In the genomic region with DNA sequence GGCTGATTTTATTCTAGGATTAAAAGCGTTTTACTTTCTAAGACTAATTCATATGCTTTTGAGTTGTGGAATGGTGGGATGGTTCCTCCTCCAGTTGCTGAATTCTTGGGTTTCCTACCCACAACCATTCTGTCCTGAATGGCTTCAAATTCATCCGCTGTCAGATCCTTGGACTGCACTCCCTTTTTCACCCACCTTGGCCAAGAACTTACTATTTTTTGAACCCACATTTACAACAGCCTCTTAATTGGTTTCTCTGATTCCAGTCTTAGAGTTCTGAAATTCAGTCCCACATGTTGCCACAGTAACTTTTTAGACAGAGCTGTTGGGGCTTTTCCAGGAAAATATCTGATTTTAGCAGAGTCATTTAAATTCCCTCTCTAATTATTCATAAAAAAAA, we compare ENCODE assay signal across 26 mouse cellular contexts.
"Had no signal": no experiment of that assay in that cellular context is flagged by ENCODE, and none has a peak within 500 bp of the region (broad histone marks: within the 10 kb centered on the region; RNA-seq: fewer than 3 reads in every experiment).

No protein-coding gene starts in this region.

- DNase-seq: gastrocnemius, adult 2 months; gastrocnemius, postnatal 10 days; gastrocnemius, postnatal 25 days; heart, adult 18-20 months; heart, postnatal 14 days; heart, postnatal 36 days; kidney, adult 11 months; kidney, adult 2 months; kidney, adult 9 months; kidney, postnatal 14 days; kidney, postnatal 36 days; layer of hippocampus, adult 9-11 months; layer of hippocampus, postnatal 36 days; left cerebral cortex, postnatal 4 days had no signal

- ATAC-seq: hindbrain, postnatal 0 days; intestine, embryonic 16.5 days; liver, embryonic 12.5 days had no signal

- H3K4me3 ChIP-seq: gastrocnemius, adult 2 months; heart, embryonic 10.5 days; heart, embryonic 12.5 days; hindbrain, embryonic 13.5 days; hindbrain, embryonic 15.5 days; kidney, embryonic 15.5 days; left cerebral cortex, adult 2 months; limb, embryonic 13.5 days; limb, embryonic 15.5 days; liver, embryonic 12.5 days had no signal

- H3K27me3 ChIP-seq: heart, embryonic 12.5 days; hindbrain, embryonic 13.5 days; hindbrain, embryonic 15.5 days; kidney, embryonic 15.5 days; limb, embryonic 13.5 days; limb, embryonic 15.5 days; liver, embryonic 12.5 days had no signal

- H3K27ac ChIP-seq: gastrocnemius, adult 2 months; heart, embryonic 10.5 days; hindbrain, embryonic 13.5 days; hindbrain, embryonic 15.5 days; hindbrain, postnatal 0 days; kidney, embryonic 15.5 days; kidney, postnatal 0 days; left cerebral cortex, adult 2 months; limb, embryonic 13.5 days; limb, embryonic 15.5 days; liver, embryonic 12.5 days had no signal

- H3K36me3 ChIP-seq: heart, embryonic 10.5 days; heart, embryonic 12.5 days; hindbrain, embryonic 13.5 days; hindbrain, embryonic 15.5 days; kidney, embryonic 15.5 days; limb, embryonic 13.5 days; limb, embryonic 15.5 days; liver, embryonic 12.5 days had no signal

- H3K4me1 ChIP-seq: heart, embryonic 10.5 days; heart, embryonic 12.5 days; hindbrain, embryonic 13.5 days; hindbrain, embryonic 15.5 days; kidney, embryonic 15.5 days; limb, embryonic 13.5 days; limb, embryonic 15.5 days; liver, embryonic 12.5 days had no signal
